Mouse (Mus musculus) CD4-positive naive resting alpha-beta T cell, adult 57 days (primary cell): ENCODE data around the gene BC052040. TPM values are rescaled to one million over a fixed set of nuclear protein-coding genes. Genes with fewer than 3 reads are reported as not detected.

Experiments
- total RNA-seq: library from RNA; stranded (reverse); gene quantifications from one replicate; pipeline ENCODE4 v1.2.4, GENCODE M21; 2023

The BC052040 gene
- 6.7 TPM for total RNA-seq

DNA sequence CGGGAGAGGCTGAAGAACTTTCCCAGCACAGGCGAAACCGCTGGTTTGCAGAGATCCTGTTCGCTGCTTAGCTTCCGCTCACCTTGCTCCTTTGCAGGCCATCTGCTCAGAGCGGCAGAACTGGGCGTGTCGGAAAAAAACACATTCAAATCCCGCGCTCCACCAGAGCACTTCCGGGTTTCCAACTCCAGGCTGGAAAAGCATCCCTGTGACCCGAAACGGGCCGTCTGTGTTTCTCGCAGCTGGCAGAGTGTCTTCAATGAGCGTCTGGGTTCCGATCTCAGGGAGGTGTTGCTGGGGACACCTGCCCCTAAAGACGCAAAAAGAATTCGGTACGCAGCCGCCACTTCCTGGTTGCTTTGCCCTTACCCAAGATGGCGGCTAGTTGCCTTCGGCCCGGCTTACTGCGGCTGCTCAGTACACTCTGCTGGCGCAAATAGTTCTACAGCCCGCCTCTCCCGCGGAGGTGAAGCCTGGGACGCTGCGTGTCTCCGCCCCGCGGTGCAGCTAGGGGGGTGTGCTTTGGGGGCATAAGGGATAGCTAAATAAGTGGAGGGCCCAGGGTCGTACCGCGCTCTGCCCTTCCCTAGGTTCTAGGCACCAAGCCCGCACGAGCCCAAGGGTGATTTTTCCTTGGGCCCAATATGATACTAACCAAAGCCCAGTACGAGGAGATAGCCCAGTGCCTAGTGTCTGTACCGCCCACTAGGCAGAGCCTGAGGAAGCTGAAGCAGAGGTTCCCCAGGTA lies at the start of gene BC052040:
Gene BC052040 (plus strand): TSS at position 476 of the 748 bp plus-strand sequence.

